Mouse (Mus musculus): Measurements from ENCODE around the gene Trp53rkb. TPM values are rescaled to one million over a fixed set of nuclear protein-coding genes. Genes with fewer than 3 reads are reported as not detected.
A peak's percentile ranks its signal among the peaks of the same experiment; 100 is the strongest.

Trp53rkb gene
- polyA plus RNA-seq, 1 experiment: 7.7 TPM

DNA sequence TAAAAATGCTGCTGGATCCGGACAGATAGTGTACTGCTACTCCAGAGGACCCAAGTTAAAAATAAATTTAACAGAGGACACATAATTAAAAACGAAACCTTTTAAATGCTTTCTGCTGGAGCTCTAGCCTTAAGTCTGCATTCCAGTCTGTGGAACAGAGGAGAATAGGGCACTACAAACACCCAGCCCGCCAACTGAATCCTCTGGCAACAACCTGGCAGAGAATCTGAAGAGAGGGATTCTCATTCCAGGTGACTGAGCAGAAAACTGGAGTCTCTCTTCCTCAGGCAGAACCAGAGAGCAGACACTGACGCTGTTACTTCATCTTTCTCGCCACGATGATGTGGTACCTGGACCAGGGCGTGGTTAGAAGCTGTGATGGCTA, 8.1 kb downstream of the Trp53rkb start:
- no peak for DNase-seq
- WGBS: 80% methylated on average over 7 of the region's 7 CpGs
- H3K4me1 ChIP-seq (ENCODE audit: control insufficient read depth, insufficient read depth, low read length): no peaks in the 10 kb centered on the region
- no peak overlapping the region for H3K27ac ChIP-seq (ENCODE audit: insufficient read depth, low read length)
- TF ChIP-seq CTCF (IDR thresholded peaks at IDR 0.05; ENCODE audit: borderline replicate concordance, insufficient read depth, low read depth, low read length): no peak
- TF ChIP-seq POLR2A (IDR thresholded peaks at IDR 0.05; ENCODE audit: borderline replicate concordance, insufficient read depth, low read length): no peak
- no peak overlapping the region for H3K4me3 ChIP-seq (replicated peaks; ENCODE audit: insufficient read depth, low read depth, low read length)
- H3K27me3 ChIP-seq (ENCODE audit: control insufficient read depth, insufficient read depth, low read length): no peaks in the 10 kb centered on the region

DNA sequence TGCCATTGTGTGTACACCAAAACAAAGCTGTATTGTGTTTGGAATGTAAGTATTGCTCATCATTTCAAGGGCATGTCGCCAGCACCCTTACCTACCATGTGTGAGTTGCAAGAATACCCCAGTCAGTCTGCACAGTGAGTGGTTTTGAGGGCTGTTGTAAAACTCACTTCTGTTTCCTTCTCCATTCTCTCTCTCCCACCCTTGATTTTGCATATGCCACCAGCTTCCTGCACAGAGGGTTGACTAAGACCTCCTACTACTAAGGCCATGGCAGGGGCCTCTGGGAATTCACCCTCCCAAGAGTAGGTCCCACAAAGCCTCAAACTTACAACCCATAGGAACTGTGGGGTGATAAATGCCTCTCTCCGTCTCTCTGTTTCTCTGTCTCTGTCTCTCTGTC, 9.1 kb downstream of the Trp53rkb start:
- H3K27me3 ChIP-seq (ENCODE audit: control insufficient read depth, insufficient read depth, low read length): no peaks in the 10 kb centered on the region
- no peak for TF ChIP-seq CTCF (IDR thresholded peaks at IDR 0.05; ENCODE audit: borderline replicate concordance, insufficient read depth, low read depth, low read length)
- TF ChIP-seq POLR2A (IDR thresholded peaks at IDR 0.05; ENCODE audit: borderline replicate concordance, insufficient read depth, low read length): no peak
- no peak overlapping the region for H3K27ac ChIP-seq (ENCODE audit: insufficient read depth, low read length)
- 77% methylated on average over 2 of the region's 2 CpGs for WGBS
- H3K4me3 ChIP-seq (replicated peaks; ENCODE audit: insufficient read depth, low read depth, low read length): no peak overlapping the region
- H3K4me1 ChIP-seq (ENCODE audit: control insufficient read depth, insufficient read depth, low read length): no peaks in the 10 kb centered on the region; the same call in 1 of the 2 replicates
- no peak for DNase-seq

GRCm38 (mm10) chr2:166803298-166803697, 11.0 kb downstream of the Trp53rkb start:
- Histone ChIP-seq H3K4me3 (replicated peaks; ENCODE audit: insufficient read depth, low read depth, low read length) (no peak overlapping the region), H3K27me3 (ENCODE audit: control insufficient read depth, insufficient read depth, low read length) (no peaks in the 10 kb centered on the region), H3K27ac (ENCODE audit: insufficient read depth, low read length) (no peak overlapping the region), H3K4me1 (ENCODE audit: control insufficient read depth, insufficient read depth, low read length) (no peaks in the 10 kb centered on the region; the same call in 1 of the 2 replicates)
- TF ChIP-seq POLR2A (IDR thresholded peaks at IDR 0.05; ENCODE audit: borderline replicate concordance, insufficient read depth, low read length): no peak
- TF ChIP-seq CTCF (IDR thresholded peaks at IDR 0.05; ENCODE audit: borderline replicate concordance, insufficient read depth, low read depth, low read length): no peak
- WGBS: 90% methylated on average over 3 of the region's 3 CpGs
- DNase-seq: no peak

- TF ChIP-seq POLR2A (IDR thresholded peaks at IDR 0.05; ENCODE audit: borderline replicate concordance, insufficient read depth, low read length) (peak; percentile 64), CTCF (IDR thresholded peaks at IDR 0.05; ENCODE audit: borderline replicate concordance, insufficient read depth, low read depth, low read length) (no peak)
- peak; percentile 91 to 92 for DNase-seq
- H3K4me3 ChIP-seq (replicated peaks; ENCODE audit: insufficient read depth, low read depth, low read length): peak within 1 kb of the TSS; percentile 72
- H3K4me1 ChIP-seq (ENCODE audit: control insufficient read depth, insufficient read depth, low read length): no peaks in the 10 kb centered on the region; the same call in 1 of the 2 replicates
- WGBS: 1% methylated on average over 76 of the region's 76 CpGs
- H3K27me3 ChIP-seq (ENCODE audit: control insufficient read depth, insufficient read depth, low read length): no peaks in the 10 kb centered on the region
- H3K27ac ChIP-seq (ENCODE audit: insufficient read depth, low read length): peak within 1 kb of the TSS; percentile 70
These were observed 13.2 kb downstream of the Trp53rkb start, which contains the start of gene Arfgef2 for GRCm38 (mm10) chr2:166805250-166806172. Arfgef2 (plus strand) TSS chr2:166805588.

DNA sequence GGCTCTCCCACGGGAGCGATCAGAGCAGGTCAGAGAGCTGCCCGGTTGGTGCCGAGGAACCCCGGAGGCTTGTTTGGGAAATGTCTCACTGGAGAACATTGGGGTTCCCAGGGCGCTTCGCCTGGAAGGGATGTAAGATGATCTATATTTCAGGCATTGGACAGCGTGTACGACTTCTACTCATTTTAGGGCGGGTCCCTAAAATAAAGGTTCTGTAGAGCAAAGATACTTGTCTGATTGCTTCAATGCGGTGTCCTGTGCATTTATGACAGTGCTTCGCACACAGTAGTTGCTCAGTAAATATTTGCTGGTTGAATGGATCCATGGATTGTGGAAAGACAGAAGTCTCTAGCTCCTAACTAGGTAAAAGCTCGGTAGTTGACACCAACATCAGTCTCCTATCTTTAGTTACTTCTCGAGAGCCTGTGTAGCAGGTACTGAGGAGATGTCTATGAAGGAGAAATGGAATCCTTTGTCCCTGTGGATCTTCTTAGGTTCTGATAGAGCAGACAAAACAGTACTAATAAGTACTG, 13.9 kb downstream of the Trp53rkb start:
- DNase-seq: no peak
- Histone ChIP-seq H3K4me3 (replicated peaks; ENCODE audit: insufficient read depth, low read depth, low read length) (peak overlapping the region; percentile 72), H3K27ac (ENCODE audit: insufficient read depth, low read length) (peak overlapping the region; percentile 70; the same call in 1 of the 2 replicates), H3K27me3 (ENCODE audit: control insufficient read depth, insufficient read depth, low read length) (no peaks in the 10 kb centered on the region), H3K4me1 (ENCODE audit: control insufficient read depth, insufficient read depth, low read length) (peaks cover 3% of the 10 kb centered on the region; the same call in 1 of the 2 replicates)
- TF ChIP-seq POLR2A (IDR thresholded peaks at IDR 0.05; ENCODE audit: borderline replicate concordance, insufficient read depth, low read length): no peak
- no peak for TF ChIP-seq CTCF (IDR thresholded peaks at IDR 0.05; ENCODE audit: borderline replicate concordance, insufficient read depth, low read depth, low read length)
- 27% methylated on average over 14 of the region's 14 CpGs for WGBS

GRCm38 (mm10) chr2:166806813-166807212, 14.5 kb downstream of the Trp53rkb start:
- Histone ChIP-seq H3K27me3 (ENCODE audit: control insufficient read depth, insufficient read depth, low read length) (no peaks in the 10 kb centered on the region), H3K27ac (ENCODE audit: insufficient read depth, low read length) (no peak overlapping the region), H3K4me3 (replicated peaks; ENCODE audit: insufficient read depth, low read depth, low read length) (no peak overlapping the region), H3K4me1 (ENCODE audit: control insufficient read depth, insufficient read depth, low read length) (peaks cover 3% of the 10 kb centered on the region; the same call in 1 of the 2 replicates)
- WGBS: 80% methylated on average over 6 of the region's 6 CpGs
- TF ChIP-seq CTCF (IDR thresholded peaks at IDR 0.05; ENCODE audit: borderline replicate concordance, insufficient read depth, low read depth, low read length) (no peak), POLR2A (IDR thresholded peaks at IDR 0.05; ENCODE audit: borderline replicate concordance, insufficient read depth, low read length) (no peak)
- DNase-seq: no peak

GRCm38 (mm10) chr2:166809499-166809898, 17.2 kb downstream of the Trp53rkb start:
- Histone ChIP-seq H3K27me3 (ENCODE audit: control insufficient read depth, insufficient read depth, low read length) (no peaks in the 10 kb centered on the region), H3K4me3 (replicated peaks; ENCODE audit: insufficient read depth, low read depth, low read length) (no peak overlapping the region), H3K4me1 (ENCODE audit: control insufficient read depth, insufficient read depth, low read length) (peaks cover 3% of the 10 kb centered on the region; the same call in 1 of the 2 replicates), H3K27ac (ENCODE audit: insufficient read depth, low read length) (no peak overlapping the region)
- DNase-seq: no peak
- 91% methylated on average over 5 of the region's 5 CpGs for WGBS
- TF ChIP-seq CTCF (IDR thresholded peaks at IDR 0.05; ENCODE audit: borderline replicate concordance, insufficient read depth, low read depth, low read length) (no peak), POLR2A (IDR thresholded peaks at IDR 0.05; ENCODE audit: borderline replicate concordance, insufficient read depth, low read length) (no peak)

Measured in cerebellum, adult 2 months (tissue).